Mouse (Mus musculus) midbrain, embryonic 15.5 days (tissue): Measurements from ENCODE around the gene Cenpa. TPM values are rescaled to one million over a fixed set of nuclear protein-coding genes. Genes with fewer than 3 reads are reported as not detected.

Experiments
- ATAC-seq: fragments of 200-750 bp; cut with Nextera tagmentation; replicated peaks from 2 replicates; pipeline ENCODE4 v1.8.0; 2017; ENCODE audit warnings: moderate TSS enrichment
- H3K27ac ChIP-seq: fragments of 300-500 bp; sonication (generic); 2 replicates; pipeline ENCODE4 v1.5.1; 2015; ENCODE audit warnings: mild to moderate bottlenecking, inconsistent platforms
- H3K27me3 ChIP-seq: fragments of 300-500 bp; sonication (generic); replicated peaks from 2 replicates; pipeline ENCODE4 v1.6.1; 2015; ENCODE audit warnings: inconsistent platforms
- H3K36me3 ChIP-seq: fragments of 300-500 bp; sonication (generic); replicated peaks from 2 replicates; pipeline ENCODE4 v1.6.1; 2015; ENCODE audit warnings: inconsistent platforms
- H3K4me1 ChIP-seq: fragments of 300-500 bp; sonication (generic); 2 replicates; pipeline ENCODE4 v1.6.1; 2015; ENCODE audit warnings: inconsistent platforms
- H3K4me2 ChIP-seq: fragments of 300-500 bp; sonication (generic); 2 replicates; pipeline ENCODE4 v1.6.1; 2015; ENCODE audit warnings: inconsistent platforms, mild to moderate bottlenecking, moderate library complexity
- H3K4me3 ChIP-seq: fragments of 300-500 bp; sonication (generic); 2 replicates; pipeline ENCODE4 v1.5.1; 2015; ENCODE audit warnings: mild to moderate bottlenecking, inconsistent platforms
- H3K9ac ChIP-seq: fragments of 300-500 bp; sonication (generic); 2 replicates; pipeline ENCODE4 v1.6.1; 2015; ENCODE audit warnings: mild to moderate bottlenecking, inconsistent platforms
- H3K9me3 ChIP-seq: fragments of 300-500 bp; sonication (generic); 2 replicates; pipeline ENCODE4 v1.6.1; 2016; ENCODE audit warnings: inconsistent platforms
- WGBS: fragments of 180-500 bp; shearing (Covaris S2); methylation state at CpG from one replicate; pipeline ENCODE4 v1.1.7; 2015; ENCODE audit warnings: mixed read lengths; 5-methylcytosine and 5-hydroxymethylcytosine counted together
- polyA plus RNA-seq: library from polyadenylated mRNA; unstranded; fragments of >200 nt; fragmentation: Nextera tagmentation; extraction: Ambion mirVana; gene quantifications from 2 replicates; pipeline ENCODE4 v1.2.1, GENCODE M21; 2015

The Cenpa gene
- polyA plus RNA-seq, 1 experiment from 2014 or later: 39.4 TPM

DNA sequence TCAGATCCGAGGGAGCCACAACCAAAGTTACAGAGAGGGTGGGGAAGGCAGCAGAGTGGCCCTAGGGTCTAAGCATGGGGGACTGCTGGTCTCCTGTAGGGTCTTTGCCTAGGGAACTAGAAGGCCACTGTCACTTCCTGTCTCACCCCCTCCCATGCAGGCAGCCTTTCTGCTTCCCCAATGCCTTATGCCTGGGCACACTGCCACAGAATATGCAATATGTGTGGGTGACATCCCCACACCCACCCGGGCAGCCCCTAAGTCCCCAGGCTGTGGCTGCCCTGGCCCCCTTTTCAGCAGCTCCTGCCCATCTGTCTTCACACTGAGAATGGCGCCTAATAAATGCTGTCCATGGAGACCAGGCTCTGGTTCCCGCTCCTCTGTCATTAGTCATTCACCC, 41.7 kb upstream of the Cenpa start:
- H3K36me3 ChIP-seq: no peaks in the 10 kb centered on the region
- H3K4me2 ChIP-seq: no peak overlapping the region
- no peak overlapping the region for H3K9ac ChIP-seq
- H3K4me3 ChIP-seq: no peak overlapping the region
- H3K27me3 ChIP-seq: peaks cover 44% of the 10 kb centered on the region
- no peaks in the 10 kb centered on the region for H3K9me3 ChIP-seq
- no peak overlapping the region for H3K27ac ChIP-seq
- 67% methylated on average over 4 of the region's 4 CpGs for WGBS
- peaks cover 13% of the 10 kb centered on the region for H3K4me1 ChIP-seq
- ATAC-seq: no peak

DNA sequence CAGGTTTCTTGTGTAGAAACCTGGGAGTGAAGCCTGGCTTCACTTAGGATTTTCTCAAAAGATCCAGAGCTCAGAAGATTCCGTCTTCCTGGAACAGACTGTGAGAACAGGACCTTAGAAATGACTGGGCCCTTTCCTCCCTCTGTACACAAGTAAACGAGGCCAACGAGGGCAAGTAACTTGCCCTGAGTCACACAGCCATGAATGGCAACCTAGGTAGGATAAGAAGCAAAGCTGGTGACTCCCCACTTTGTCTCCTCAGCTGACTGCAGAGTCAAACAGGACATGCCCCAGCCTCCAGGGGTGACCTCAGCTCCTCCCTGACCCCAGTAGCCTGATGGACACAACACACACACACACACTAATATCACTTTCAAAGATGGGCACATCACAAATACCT, 41.2 kb upstream of the Cenpa start:
- Histone ChIP-seq H3K27me3 (peaks cover 44% of the 10 kb centered on the region), H3K9ac (no peak overlapping the region), H3K9me3 (no peaks in the 10 kb centered on the region), H3K36me3 (no peaks in the 10 kb centered on the region), H3K4me2 (no peak overlapping the region), H3K4me1 (peaks cover 13% of the 10 kb centered on the region), H3K27ac (no peak overlapping the region), H3K4me3 (no peak overlapping the region)
- ATAC-seq: no peak
- 69% methylated on average over 3 of the region's 3 CpGs for WGBS

DNA sequence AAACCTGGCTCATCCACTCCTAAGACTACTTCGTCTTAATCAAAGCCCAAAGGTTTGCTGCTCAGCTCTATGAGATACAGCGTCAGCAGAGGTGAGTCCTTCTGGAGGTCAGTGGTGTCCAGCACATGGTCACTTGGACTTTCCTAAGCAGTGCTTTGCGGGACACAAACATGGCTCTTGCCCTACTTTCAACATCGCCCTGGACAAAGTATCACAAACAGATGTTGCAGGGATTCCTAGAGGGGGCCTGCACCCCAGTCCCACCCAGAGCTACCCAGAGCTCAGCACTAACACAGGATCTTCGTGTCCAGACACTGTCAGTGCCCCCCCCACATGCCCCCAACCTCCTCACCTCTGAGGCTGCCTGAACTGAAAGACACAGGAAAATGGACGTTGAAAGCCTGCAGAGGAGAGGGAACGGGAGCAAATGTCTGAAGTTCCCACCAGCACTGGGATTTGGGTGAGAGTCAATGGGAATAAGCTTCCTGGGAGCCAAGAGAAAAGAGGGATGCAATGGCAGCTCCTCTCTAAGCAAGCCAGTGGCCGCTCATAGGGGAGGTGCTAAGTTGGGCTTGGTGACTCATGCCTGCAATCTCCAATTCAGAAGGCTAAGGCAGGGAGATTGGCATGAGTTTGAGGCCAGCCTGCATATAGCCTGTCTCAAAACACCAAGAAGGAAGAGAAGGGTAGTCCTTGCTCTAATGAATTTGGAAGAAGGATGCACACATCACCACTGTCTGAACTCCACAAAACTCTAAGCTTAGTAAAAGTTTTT, 40.1 kb upstream of the Cenpa start:
- Histone ChIP-seq H3K4me2 (no peak overlapping the region), H3K4me1 (peaks cover 13% of the 10 kb centered on the region), H3K9ac (no peak overlapping the region), H3K27ac (no peak overlapping the region), H3K36me3 (no peaks in the 10 kb centered on the region), H3K9me3 (no peaks in the 10 kb centered on the region), H3K4me3 (no peak overlapping the region), H3K27me3 (peaks cover 32% of the 10 kb centered on the region)
- 80% methylated on average over 8 of the region's 8 CpGs for WGBS
- ATAC-seq: no peak

DNA sequence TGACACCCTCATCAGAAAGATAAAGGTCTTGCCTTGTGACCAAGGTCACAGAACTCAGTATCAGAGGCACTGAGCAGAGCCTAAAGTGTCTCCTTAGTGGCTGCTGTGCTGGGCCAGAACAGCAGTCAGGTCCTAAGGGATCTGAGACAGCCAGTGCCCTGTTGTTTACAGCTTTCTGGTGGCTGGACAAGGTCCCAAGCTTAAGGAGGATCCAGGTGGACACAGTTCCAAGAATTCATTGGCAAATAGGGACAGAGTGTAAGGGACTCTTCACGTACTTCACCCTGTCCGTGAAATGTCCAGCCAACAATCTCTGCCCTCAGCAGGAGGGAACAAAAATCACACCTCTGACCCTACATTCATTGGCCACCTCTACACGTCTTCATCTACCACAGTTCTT, 38.1 kb upstream of the Cenpa start:
- ATAC-seq: no peak
- no peak overlapping the region for H3K9ac ChIP-seq
- H3K36me3 ChIP-seq: no peaks in the 10 kb centered on the region
- no peak overlapping the region for H3K27ac ChIP-seq
- peaks cover 15% of the 10 kb centered on the region; the same call in 1 of the 2 replicates for H3K27me3 ChIP-seq
- H3K9me3 ChIP-seq: no peaks in the 10 kb centered on the region
- no peaks in the 10 kb centered on the region for H3K4me1 ChIP-seq
- H3K4me3 ChIP-seq: no peak overlapping the region
- 78% methylated on average over 3 of the region's 3 CpGs for WGBS
- no peak overlapping the region for H3K4me2 ChIP-seq

DNA sequence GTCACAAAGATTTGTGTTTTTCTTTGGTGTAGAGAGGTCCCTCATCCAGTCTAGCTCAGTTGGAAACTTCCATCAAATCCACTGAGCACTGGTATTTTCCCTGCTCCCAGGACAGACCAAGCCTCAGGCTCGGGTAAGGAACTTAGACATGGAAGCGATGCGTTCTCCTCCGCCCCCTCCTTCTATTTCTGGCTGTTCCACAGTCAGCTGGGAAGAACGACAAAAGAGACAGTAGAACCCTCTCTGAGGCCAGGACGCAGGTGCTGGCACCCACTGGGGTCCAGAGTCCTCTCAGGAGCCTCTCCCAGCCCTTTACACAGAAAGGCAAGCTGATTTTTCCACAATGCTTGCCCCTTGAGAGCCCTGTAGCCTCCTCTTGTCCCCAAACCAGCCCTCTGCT, 36.2 kb upstream of the Cenpa start:
- Histone ChIP-seq H3K9ac (no peak overlapping the region), H3K4me1 (no peaks in the 10 kb centered on the region)
- WGBS: 75% methylated on average over 6 of the region's 6 CpGs

DNA sequence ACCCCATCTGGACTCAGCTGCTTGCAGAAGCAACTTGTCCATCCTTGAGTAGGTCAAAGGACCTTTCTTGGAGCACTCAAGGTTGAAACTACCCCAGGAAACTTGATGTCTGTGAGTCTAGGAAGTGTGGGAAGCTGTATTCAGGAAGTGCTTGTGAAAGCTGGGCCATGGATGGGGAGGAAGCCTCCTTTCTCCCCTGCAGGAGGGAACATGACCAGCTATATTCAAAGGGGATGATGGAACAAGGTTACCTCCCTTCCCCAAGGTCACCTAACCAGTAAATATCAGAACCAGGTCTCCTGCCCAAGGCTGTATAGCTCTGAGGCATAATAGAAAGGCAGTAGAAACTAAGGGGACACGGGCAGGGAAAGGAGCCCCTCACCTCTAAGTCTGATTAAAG, 34.4 kb upstream of the Cenpa start:
- Histone ChIP-seq H3K4me2 (no peak overlapping the region), H3K4me1 (no peaks in the 10 kb centered on the region), H3K4me3 (no peak overlapping the region), H3K9me3 (no peaks in the 10 kb centered on the region), H3K36me3 (no peaks in the 10 kb centered on the region), H3K27ac (no peak overlapping the region), H3K9ac (no peak overlapping the region), H3K27me3 (no peaks in the 10 kb centered on the region)
- WGBS: 69% methylated on average over 1 of the region's 1 CpGs
- no peak for ATAC-seq

More for the DNA sequence above, 36.2 kb upstream of the Cenpa start:
- Histone ChIP-seq H3K4me2 (no peak overlapping the region), H3K27me3 (no peaks in the 10 kb centered on the region), H3K36me3 (no peaks in the 10 kb centered on the region), H3K4me3 (no peak overlapping the region), H3K27ac (no peak overlapping the region), H3K9me3 (no peaks in the 10 kb centered on the region)
- no peak for ATAC-seq

DNA sequence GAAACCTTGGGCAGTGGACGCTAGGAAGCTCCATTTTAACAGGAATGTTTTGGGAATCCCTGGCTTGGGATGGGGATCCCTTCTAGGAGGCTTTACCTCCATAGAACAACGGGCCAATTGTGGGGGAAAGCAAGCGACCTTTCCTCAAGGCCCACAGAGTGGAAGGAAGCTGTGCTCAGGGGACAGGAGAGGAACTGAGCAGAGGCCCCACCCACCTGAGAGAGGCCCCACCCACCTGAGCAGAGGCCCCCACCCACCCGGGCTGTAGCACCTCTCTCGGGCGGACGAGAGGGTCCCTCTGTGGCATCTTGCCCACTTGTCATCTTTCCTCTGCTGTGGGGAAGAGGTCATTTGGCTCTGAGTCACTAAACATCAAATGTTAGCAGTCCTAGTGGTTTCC, 29.6 kb upstream of the Cenpa start:
- ATAC-seq: no peak
- Histone ChIP-seq H3K27ac (no peak overlapping the region), H3K4me1 (no peaks in the 10 kb centered on the region), H3K4me2 (no peak overlapping the region), H3K36me3 (no peaks in the 10 kb centered on the region), H3K27me3 (no peaks in the 10 kb centered on the region), H3K9me3 (no peaks in the 10 kb centered on the region), H3K4me3 (no peak overlapping the region), H3K9ac (no peak overlapping the region)
- WGBS: 54% methylated on average over 7 of the region's 7 CpGs

DNA sequence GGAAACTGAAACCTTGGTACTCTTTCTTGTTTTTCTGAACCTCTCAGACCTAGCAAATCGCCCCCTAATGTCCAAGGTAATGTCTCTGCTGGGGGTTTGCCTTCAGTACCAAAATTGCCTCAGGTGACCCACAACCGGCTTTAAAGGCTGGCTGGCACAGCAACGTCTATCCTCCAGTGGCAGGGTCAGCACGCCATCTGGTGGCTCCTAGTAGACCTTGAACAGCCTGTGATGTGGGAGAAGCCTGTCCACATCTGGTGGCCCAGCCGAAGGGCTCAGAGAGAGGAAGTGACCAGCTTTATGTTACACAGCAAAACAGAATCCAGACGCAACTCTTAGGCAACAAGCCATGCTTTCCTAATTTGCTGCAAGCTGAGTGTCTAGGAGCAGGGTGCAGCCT, 28.5 kb upstream of the Cenpa start:
- Histone ChIP-seq H3K9me3 (no peaks in the 10 kb centered on the region), H3K36me3 (no peaks in the 10 kb centered on the region), H3K4me1 (no peaks in the 10 kb centered on the region), H3K27ac (no peak overlapping the region), H3K9ac (no peak overlapping the region), H3K4me2 (no peak overlapping the region), H3K27me3 (no peaks in the 10 kb centered on the region), H3K4me3 (no peak overlapping the region)
- 4% methylated on average over 6 of the region's 6 CpGs for WGBS
- peak; percentile 72 for ATAC-seq

DNA sequence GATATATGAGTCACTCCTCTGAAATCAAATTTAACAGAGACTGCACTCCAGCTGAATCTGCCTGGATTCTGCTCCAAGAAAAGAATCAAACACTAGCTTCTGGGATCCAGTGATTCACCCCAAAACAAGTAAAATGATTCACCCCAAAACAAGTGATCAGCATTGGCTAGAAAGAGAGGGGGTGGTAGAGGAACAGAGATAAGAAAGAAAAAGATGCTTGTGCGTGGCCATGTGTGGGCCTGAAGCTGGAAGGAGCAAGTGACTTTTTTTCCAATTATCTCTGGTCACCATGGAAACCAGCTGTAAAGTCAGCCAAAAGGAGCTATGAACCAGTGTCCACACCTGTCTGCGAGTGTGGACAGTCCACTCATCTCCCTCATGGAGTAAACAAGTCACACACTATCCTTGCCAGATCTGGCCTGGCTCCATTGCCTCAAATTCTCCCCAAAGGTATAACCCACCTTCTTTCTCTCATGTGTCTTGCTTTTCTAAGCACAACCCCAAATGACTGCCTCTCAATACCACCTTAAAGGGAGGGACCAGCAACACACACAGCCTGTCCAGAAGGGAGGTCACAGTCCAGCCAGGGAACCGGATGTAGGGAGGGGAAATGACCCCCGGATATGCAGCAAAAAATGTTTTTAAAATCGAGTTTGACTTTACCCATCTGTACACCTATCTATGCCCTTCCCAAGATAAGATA, 22.9 kb upstream of the Cenpa start:
- Histone ChIP-seq H3K4me1 (peaks cover 11% of the 10 kb centered on the region), H3K9ac (no peak overlapping the region), H3K9me3 (no peaks in the 10 kb centered on the region), H3K27me3 (no peaks in the 10 kb centered on the region), H3K4me3 (no peak overlapping the region), H3K27ac (no peak overlapping the region), H3K4me2 (no peak overlapping the region), H3K36me3 (no peaks in the 10 kb centered on the region)
- 69% methylated on average over 5 of the region's 5 CpGs for WGBS
- ATAC-seq: no peak

DNA sequence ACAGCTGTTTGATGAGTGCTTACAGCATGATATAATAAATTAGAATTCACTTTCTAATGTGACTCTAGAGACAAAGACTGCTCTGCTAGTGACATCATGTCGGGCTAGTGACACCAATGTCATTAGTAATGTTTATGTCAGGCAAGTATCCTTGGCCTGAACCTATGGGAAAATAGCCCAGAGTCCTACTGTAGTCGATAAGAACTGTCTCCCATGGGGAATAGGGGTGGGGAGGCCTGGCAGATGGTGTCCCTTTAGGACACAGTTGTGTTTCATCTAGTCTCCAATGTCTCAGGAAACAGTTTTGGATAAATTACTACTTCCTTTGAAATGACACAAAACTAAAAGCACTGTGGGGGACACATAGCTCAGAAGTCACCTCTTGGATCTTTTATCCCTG, 20.5 kb upstream of the Cenpa start:
- H3K4me1 ChIP-seq: peaks cover 21% of the 10 kb centered on the region
- no peaks in the 10 kb centered on the region for H3K27me3 ChIP-seq
- H3K9ac ChIP-seq: no peak overlapping the region
- no peak for ATAC-seq
- no peak overlapping the region for H3K4me3 ChIP-seq
- 75% methylated on average over 2 of the region's 2 CpGs for WGBS
- H3K9me3 ChIP-seq: no peaks in the 10 kb centered on the region
- no peak overlapping the region for H3K4me2 ChIP-seq
- H3K27ac ChIP-seq: no peak overlapping the region
- no peaks in the 10 kb centered on the region for H3K36me3 ChIP-seq

DNA sequence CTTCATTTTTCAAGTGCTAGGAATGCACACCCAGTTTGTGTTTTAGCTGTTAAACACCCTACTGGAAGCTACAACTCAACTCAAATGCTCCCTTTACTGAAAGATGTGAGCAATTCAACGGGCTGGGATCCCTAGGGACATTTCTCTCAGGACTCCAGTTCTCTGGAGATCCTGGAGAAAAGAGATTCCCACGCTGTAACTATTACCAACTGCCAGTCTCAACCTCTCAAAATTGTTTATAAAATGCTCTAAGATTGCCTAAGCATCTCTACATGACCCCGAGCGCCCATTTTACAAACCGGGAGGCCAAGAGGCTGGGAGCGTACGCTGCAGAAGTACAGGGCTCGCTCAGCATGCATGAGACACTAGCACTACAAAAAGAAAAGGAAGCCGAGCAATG, 19.2 kb upstream of the Cenpa start:
- peak overlapping the region; percentile 54 for H3K9ac ChIP-seq
- peaks cover 21% of the 10 kb centered on the region for H3K4me1 ChIP-seq
- H3K27me3 ChIP-seq: no peaks in the 10 kb centered on the region
- no peaks in the 10 kb centered on the region for H3K36me3 ChIP-seq
- 11% methylated on average over 9 of the region's 9 CpGs for WGBS
- H3K9me3 ChIP-seq: no peaks in the 10 kb centered on the region
- peak overlapping the region; percentile 89 for H3K4me2 ChIP-seq
- no peak; the same call in 1 of the 2 replicates for ATAC-seq
- H3K4me3 ChIP-seq: peak overlapping the region; percentile 56
- peak overlapping the region; percentile 74 for H3K27ac ChIP-seq

DNA sequence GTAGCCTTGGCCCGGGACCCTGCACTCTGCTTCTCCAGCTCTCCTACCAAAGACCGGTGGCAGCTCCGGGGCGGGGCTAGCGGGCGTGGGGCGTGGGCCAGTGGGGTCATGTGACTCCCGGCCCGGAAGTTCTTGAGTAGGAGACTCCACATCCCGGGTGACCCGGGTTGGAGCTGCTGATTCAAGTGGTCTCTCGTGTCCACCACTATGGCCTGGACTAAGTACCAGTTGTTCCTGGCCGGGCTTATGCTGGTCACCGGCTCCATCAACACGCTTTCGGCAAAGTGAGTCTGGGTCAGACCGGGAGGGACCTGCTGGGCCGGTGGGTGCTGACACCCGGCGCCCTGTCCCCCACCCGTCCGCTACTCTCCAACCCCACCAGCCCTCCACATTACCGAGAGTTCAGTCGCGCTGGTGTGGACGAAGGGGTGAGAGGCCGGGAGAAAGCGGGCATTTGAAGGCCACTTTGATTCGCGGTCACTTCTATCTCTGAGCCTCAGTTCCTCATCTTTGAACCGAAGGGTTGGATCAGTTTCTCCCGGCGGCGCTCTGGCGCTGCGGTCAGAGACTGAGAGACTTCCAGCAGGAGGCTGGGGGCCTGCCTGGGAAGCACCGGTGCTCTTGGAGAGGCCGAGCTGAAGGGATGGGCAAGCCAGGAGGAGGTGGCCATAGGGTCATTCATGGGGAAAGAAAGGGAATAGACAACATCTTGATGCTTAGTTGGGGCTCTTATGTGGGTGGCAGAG, 18.6 kb upstream of the Cenpa start, which contains the start of gene Slc35f6:
Gene Slc35f6 (plus strand): TSS at position 119 of the 746 bp plus-strand sequence.
- under 1% methylated on average over 38 of the region's 38 CpGs for whole genome bisulfite sequencing
- H3K9me3 ChIP-seq: no peaks in the 10 kb centered on the region
- ATAC-seq: peak; percentile 96

More for the DNA sequence above, 18.6 kb upstream of the Cenpa start, which contains the start of gene Slc35f6:
- Histone ChIP-seq H3K27me3 (no peaks in the 10 kb centered on the region), H3K36me3 (no peaks in the 10 kb centered on the region), H3K4me3 (peak within 1 kb of the TSS; percentile 56), H3K27ac (peak within 1 kb of the TSS; percentile 74), H3K4me2 (peak within 1 kb of the TSS; percentile 89), H3K9ac (peak within 1 kb of the TSS; percentile 54), H3K4me1 (peaks cover 21% of the 10 kb centered on the region)
